Mouse (Mus musculus): Measurements from ENCODE around the gene Gabrb2. TPM values are rescaled to one million over a fixed set of nuclear protein-coding genes. Genes with fewer than 3 reads are reported as not detected.

Gene Gabrb2
- not detected in 2 replicates for total RNA-seq (2017)

- ATAC-seq (replicated peaks; ENCODE audit: low read depth, poor library complexity, severe bottlenecking) = no peak
Measured at GRCm38 (mm10) chr11:42418996-42419782, at the start of gene Gabrb2. TSS of gene Gabrb2 (plus strand) at chr11:42419757.

- ATAC-seq (replicated peaks; ENCODE audit: low read depth, poor library complexity, severe bottlenecking) = no peak
Measured at GRCm38 (mm10) chr11:42378983-42379382, 40.6 kb upstream of the Gabrb2 start.

- ATAC-seq (replicated peaks; ENCODE audit: low read depth, poor library complexity, severe bottlenecking) = no peak
Measured at GRCm38 (mm10) chr11:42386486-42386885, 33.1 kb upstream of the Gabrb2 start.

DNA sequence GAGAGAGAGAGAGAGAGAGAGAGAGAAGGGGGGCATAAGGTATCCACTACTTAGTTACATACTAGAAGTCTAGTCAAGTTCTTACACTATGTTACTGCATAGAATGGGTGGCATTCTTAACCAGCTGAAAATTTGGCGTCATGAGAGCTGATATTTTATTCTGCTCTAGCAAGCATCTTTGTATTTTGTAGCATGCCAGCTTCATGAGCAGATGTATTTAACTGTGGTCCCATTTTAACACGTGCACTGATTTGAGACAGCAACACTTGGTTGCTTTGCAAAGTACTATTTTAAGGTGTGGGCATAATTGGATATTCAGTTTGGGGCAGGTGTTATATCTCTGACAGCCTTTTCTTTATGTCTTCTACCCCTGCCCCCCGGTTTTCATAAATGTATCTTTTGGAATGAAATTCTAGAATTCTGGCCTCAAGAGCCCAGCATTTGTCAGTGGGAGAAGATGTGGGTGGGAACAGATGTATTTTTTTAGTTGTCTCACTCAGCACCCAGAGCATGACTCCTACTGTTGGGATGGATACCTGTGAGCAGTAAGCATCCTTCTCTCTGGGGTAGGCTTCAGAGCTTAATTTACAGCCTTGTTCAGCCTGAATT lies 28.8 kb upstream of the Gabrb2 start:
- no peak for ATAC-seq (replicated peaks; ENCODE audit: low read depth, poor library complexity, severe bottlenecking)

- ATAC-seq (replicated peaks; ENCODE audit: low read depth, poor library complexity, severe bottlenecking) = no peak
Measured at GRCm38 (mm10) chr11:42393451-42393850, 26.1 kb upstream of the Gabrb2 start.

- ATAC-seq (replicated peaks; ENCODE audit: low read depth, poor library complexity, severe bottlenecking) = no peak
Measured at GRCm38 (mm10) chr11:42419791-42420633, 455 bp downstream of the Gabrb2 start.

GRCm38 (mm10) chr11:42420634-42421470 lies 1.3 kb downstream of the Gabrb2 start:
- ATAC-seq (replicated peaks; ENCODE audit: low read depth, poor library complexity, severe bottlenecking) = no peak

DNA sequence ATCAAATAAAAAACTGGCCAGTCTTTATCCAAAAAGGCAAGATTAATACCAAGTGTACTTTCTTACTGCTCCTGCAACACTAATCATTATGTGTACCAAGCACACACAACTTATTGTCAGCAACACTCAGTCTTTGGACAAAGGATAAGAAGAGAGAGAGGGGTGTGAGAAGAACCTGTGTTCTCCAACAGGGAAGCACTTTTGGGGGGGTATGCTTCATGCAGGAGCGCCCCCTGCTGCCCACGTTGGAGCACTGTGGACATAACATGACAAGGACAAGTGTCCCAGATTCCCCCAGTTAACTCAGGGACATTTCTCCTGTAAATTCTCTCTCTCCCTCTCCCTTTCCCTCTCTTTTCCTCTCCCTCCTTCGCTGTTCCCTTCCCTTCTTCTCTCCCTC lies 3.7 kb downstream of the Gabrb2 start:
- ATAC-seq (replicated peaks; ENCODE audit: low read depth, poor library complexity, severe bottlenecking) = 0 out of 2 replicates have a peak, but pooled peaks have one; percentile 25

- no peak for ATAC-seq (replicated peaks; ENCODE audit: low read depth, poor library complexity, severe bottlenecking)
Measured at GRCm38 (mm10) chr11:42431495-42431894, 11.9 kb downstream of the Gabrb2 start.

DNA sequence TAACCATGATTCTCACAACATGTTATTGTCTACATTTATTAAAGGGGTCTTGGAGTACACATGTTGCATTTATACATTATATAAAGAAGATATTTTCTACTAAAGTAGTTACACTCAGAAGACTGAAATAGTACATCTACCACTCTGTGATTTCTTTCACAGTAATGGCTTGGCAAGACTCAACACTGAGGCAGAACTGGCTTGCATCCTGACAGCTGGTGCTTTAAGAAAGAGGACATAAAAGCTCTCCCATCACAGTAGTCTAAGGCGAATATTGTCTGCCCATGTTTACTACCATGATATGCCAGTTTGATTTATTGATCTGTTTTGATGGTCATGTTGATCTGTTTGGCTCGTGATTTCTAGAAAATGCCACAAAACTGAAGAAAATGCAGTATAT lies 19.4 kb downstream of the Gabrb2 start:
- ATAC-seq (replicated peaks; ENCODE audit: low read depth, poor library complexity, severe bottlenecking) = no peak

DNA sequence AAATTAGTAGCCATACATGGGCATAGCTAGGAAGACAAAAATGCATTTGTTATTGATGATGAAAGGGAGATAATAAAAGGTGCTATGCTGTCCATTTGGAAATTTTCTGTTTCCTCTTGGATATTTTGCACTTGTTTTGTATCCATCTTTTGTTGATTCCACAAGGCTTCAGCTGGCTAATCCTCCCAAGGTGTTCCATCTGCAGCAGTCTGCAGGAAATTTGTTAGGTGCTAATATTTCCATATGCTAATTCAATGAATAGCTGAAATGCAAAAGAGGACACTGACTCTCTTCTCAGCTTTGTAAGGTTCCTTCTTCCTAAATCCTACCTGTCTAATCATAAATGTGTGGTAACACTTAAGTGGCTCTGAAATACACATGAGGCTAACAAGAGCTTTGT lies 24.1 kb downstream of the Gabrb2 start:
- no peak for ATAC-seq (replicated peaks; ENCODE audit: low read depth, poor library complexity, severe bottlenecking)

GRCm38 (mm10) chr11:42448929-42449328 lies 29.4 kb downstream of the Gabrb2 start:
- ATAC-seq (replicated peaks; ENCODE audit: low read depth, poor library complexity, severe bottlenecking) = no peak

- ATAC-seq (replicated peaks; ENCODE audit: low read depth, poor library complexity, severe bottlenecking) = no peak
Measured at GRCm38 (mm10) chr11:42464136-42464535, 44.6 kb downstream of the Gabrb2 start.

DNA sequence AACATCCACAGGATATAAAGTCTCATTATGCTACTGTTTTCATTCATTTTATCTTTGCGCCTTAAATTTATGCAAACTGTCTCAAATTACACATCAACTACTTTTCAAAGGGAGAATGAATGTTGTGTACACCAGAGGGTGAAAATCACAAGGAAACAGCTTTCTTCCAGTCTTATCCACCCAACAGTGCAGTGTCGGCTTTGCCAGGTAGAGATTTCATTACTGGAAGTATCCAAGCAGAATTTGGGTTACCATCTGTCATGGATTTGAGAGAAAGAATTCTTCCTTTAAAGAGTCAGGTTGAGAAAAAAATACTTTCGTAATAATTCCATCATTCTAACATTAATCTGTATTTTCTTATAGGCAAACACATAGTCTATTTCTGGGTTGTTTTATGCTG lies 48.8 kb downstream of the Gabrb2 start:
- ATAC-seq (replicated peaks; ENCODE audit: low read depth, poor library complexity, severe bottlenecking) = no peak

DNA sequence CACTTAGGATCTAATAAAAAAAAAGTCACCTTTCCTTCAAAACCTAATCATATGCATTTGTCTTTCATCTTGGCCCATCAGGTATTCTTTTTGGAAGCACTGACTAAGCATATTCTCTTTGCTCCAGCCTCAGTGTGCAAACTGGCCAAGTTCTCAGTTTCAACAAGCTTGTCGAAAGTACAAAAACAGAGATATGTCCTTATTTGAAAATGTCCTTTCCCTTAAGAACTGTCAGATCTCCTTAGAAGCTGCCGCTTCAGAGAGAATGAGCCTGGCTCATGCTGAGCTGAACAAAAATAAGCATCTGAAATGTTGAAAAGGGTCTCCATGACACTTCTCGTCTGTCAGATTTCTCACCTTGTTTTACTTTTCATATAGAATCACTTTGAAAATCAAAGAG lies 55.0 kb downstream of the Gabrb2 start:
- no peak for ATAC-seq (replicated peaks; ENCODE audit: low read depth, poor library complexity, severe bottlenecking)

GRCm38 (mm10) chr11:42487625-42488024 lies 68.1 kb downstream of the Gabrb2 start:
- no peak for ATAC-seq (replicated peaks; ENCODE audit: low read depth, poor library complexity, severe bottlenecking)

- ATAC-seq (replicated peaks; ENCODE audit: low read depth, poor library complexity, severe bottlenecking) = no peak
Measured at GRCm38 (mm10) chr11:42501166-42501565, 81.6 kb downstream of the Gabrb2 start.

GRCm38 (mm10) chr11:42505436-42505835 lies 85.9 kb downstream of the Gabrb2 start:
- no peak for ATAC-seq (replicated peaks; ENCODE audit: low read depth, poor library complexity, severe bottlenecking)

GRCm38 (mm10) chr11:42505911-42506310 lies 86.4 kb downstream of the Gabrb2 start:
- ATAC-seq (replicated peaks; ENCODE audit: low read depth, poor library complexity, severe bottlenecking) = no peak

DNA sequence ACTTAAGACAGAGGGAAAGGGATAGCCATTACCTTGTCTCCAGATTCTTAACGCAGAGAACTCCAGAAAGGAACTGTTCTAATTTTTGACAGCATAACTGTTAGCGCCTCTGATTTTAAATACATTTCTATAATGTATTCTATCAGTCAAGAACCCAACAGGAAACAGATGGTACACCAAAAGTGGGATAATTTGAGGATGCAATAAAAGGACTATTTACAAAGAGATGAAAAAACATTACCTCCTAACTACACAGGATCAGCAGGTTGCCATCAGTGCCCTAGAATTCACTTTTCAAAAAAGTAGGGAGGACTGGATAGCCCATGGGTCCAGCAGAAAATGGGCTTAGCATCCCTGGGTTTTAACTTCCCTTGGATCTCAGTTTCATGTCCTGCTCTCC lies 102.4 kb downstream of the Gabrb2 start:
- ATAC-seq (replicated peaks; ENCODE audit: low read depth, poor library complexity, severe bottlenecking) = no peak
